Mouse (Mus musculus) midbrain, embryonic 14.5 days (tissue): ENCODE results near the gene Nop58. TPM values are rescaled to one million over a fixed set of nuclear protein-coding genes. Genes with fewer than 3 reads are reported as not detected.

Source experiments
- ATAC-seq: fragments of 200-750 bp; cut with Nextera tagmentation; 2 replicates; pipeline ENCODE4 v1.8.0; 2017; ENCODE audit warnings: moderate number of reproducible peaks, moderate library complexity; ENCODE audit not compliant: low FRiP score, low TSS enrichment
- DNase-seq: peaks from one replicate; pipeline ENCODE4 v3.0.0-alpha.2; 2015
- H3K27ac ChIP-seq: fragments of 300-500 bp; sonication (generic); replicated peaks from 2 replicates; pipeline ENCODE4 v1.5.1; 2014; ENCODE audit warnings: mild to moderate bottlenecking, low read depth, low read length, moderate library complexity
- H3K27me3 ChIP-seq: fragments of 300-500 bp; sonication (generic); 2 replicates; pipeline ENCODE4 v1.6.1; 2014; ENCODE audit warnings: low read length, control low read depth, mixed read lengths; ENCODE audit not compliant: control insufficient read depth, insufficient read depth
- H3K36me3 ChIP-seq: fragments of 300-500 bp; sonication (generic); 2 replicates; pipeline ENCODE4 v1.6.1; 2014; ENCODE audit warnings: low read length, control low read depth; ENCODE audit not compliant: control insufficient read depth, insufficient read depth
- H3K4me1 ChIP-seq: fragments of 300-500 bp; sonication (generic); 2 replicates; pipeline ENCODE4 v1.6.1; 2014; ENCODE audit warnings: mild to moderate bottlenecking, antibody characterized with exemption, low read length, control low read depth; ENCODE audit not compliant: control insufficient read depth, insufficient read depth
- H3K4me2 ChIP-seq: fragments of 300-500 bp; sonication (generic); 2 replicates; pipeline ENCODE4 v1.6.1; 2014; ENCODE audit warnings: mild to moderate bottlenecking, low read length, moderate library complexity
- H3K4me3 ChIP-seq: fragments of 300-500 bp; sonication (generic); replicated peaks from 2 replicates; pipeline ENCODE4 v1.5.1; 2014; ENCODE audit warnings: low read depth, low read length
- H3K9ac ChIP-seq: fragments of 300-500 bp; sonication (generic); replicated peaks from 2 replicates; pipeline ENCODE4 v1.6.1; 2014; ENCODE audit warnings: mild to moderate bottlenecking, low read length, moderate library complexity
- H3K9me3 ChIP-seq: fragments of 300-500 bp; sonication (generic); 2 replicates; pipeline ENCODE4 v1.6.1; 2016; ENCODE audit warnings: low read length, control low read depth, mixed read lengths; ENCODE audit not compliant: control insufficient read depth
- WGBS: fragments of 180-500 bp; shearing (Covaris S2); extraction: QIAGEN DNeasy Blood & Tissue Kit; methylation state at CpG from one replicate; pipeline ENCODE4 v1.1.7; 2014; 5-methylcytosine and 5-hydroxymethylcytosine counted together
- polyA plus RNA-seq: library from polyadenylated mRNA; unstranded; fragments of >200 nt; fragmentation: Nextera tagmentation; extraction: Ambion mirVana; gene quantifications from 2 replicates; pipeline ENCODE4 v1.2.1, GENCODE M21; 2014

The Nop58 gene
- polyA plus RNA-seq, 1 experiment from 2014 or later = 140 TPM

DNA sequence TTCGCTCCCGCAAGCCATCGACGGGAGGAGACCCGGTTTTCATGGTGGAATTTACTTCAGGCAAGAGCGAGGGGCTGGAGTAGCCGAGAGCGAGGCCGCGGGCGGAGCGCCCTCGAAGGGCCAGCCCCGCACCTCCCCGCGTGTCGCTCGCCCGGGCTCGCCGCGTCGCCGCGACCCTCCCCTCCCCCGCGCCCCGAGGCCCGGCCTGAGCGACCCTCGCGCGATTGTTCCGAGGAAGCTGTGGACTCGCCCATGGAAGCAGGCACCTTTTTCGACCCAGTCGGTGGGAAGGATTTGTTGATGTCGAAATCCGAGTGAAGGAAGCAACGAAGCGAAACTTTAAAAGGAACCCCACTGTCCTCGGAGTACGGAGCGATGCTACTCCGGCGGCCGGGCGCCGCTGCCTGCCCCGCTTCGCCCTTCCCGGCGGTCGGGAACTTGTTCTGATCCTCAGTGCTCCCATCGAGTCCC, 79.0 kb downstream of the Nop58 start:
- H3K9ac ChIP-seq = peak overlapping the region; percentile 95
- no peaks in the 10 kb centered on the region for H3K36me3 ChIP-seq
- peak overlapping the region; percentile 88 for H3K4me2 ChIP-seq
- under 1% methylated on average over 54 of the region's 55 CpGs for WGBS
- no peaks in the 10 kb centered on the region for H3K9me3 ChIP-seq
- DNase-seq (peak; percentile 76), ATAC-seq (peak; percentile 75)
- H3K27me3 ChIP-seq = no peaks in the 10 kb centered on the region
- H3K4me1 ChIP-seq = peaks cover 17% of the 10 kb centered on the region
- H3K27ac ChIP-seq = peak overlapping the region; percentile 99
- peak overlapping the region; percentile 97 for H3K4me3 ChIP-seq

- Histone ChIP-seq H3K27ac (peak overlapping the region; percentile 99), H3K27me3 (no peaks in the 10 kb centered on the region)
- peak; percentile 68 for DNase-seq
These were observed 79.7 kb downstream of the Nop58 start for GRCm38 (mm10) chr1:59764407-59764971.

GRCm38 (mm10) chr1:59765279-59765678, 80.5 kb downstream of the Nop58 start:
- Histone ChIP-seq H3K4me1 (peaks cover 17% of the 10 kb centered on the region), H3K27ac (no peak overlapping the region), H3K9me3 (no peaks in the 10 kb centered on the region), H3K36me3 (no peaks in the 10 kb centered on the region), H3K4me3 (peak overlapping the region; percentile 97), H3K9ac (no peak overlapping the region; the same call in 1 of the 2 replicates), H3K27me3 (no peaks in the 10 kb centered on the region), H3K4me2 (peak overlapping the region; percentile 88)
- DNase-seq (no peak), ATAC-seq (no peak)
- WGBS = under 1% methylated on average over 4 of the region's 4 CpGs

More at GRCm38 (mm10) chr1:59764407-59764971, 79.7 kb downstream of the Nop58 start:
- Histone ChIP-seq H3K9ac (peak overlapping the region; percentile 95), H3K4me1 (peaks cover 17% of the 10 kb centered on the region), H3K4me2 (peak overlapping the region; percentile 88), H3K4me3 (peak overlapping the region; percentile 97), H3K36me3 (no peaks in the 10 kb centered on the region), H3K9me3 (no peaks in the 10 kb centered on the region)
- WGBS = under 1% methylated on average over 27 of the region's 27 CpGs
- no peak for ATAC-seq

- no peaks in the 10 kb centered on the region for H3K9me3 ChIP-seq
These were observed 81.9 kb downstream of the Nop58 start for GRCm38 (mm10) chr1:59766626-59767025.

More at GRCm38 (mm10) chr1:59766626-59767025, 81.9 kb downstream of the Nop58 start:
- H3K27ac ChIP-seq = no peak overlapping the region
- no peaks in the 10 kb centered on the region for H3K36me3 ChIP-seq
- H3K4me1 ChIP-seq = peaks cover 19% of the 10 kb centered on the region
- H3K4me3 ChIP-seq = peak overlapping the region; percentile 39
- H3K4me2 ChIP-seq = peak overlapping the region; percentile 80
- peak overlapping the region; percentile 18 for H3K9ac ChIP-seq
- DNase-seq (no peak), ATAC-seq (no peak)
- H3K27me3 ChIP-seq = no peaks in the 10 kb centered on the region

Other genes with a start within 250 kb of the Nop58 start
- 4.2 TPM in 2 replicates for gene Fzd7, start 202.5 kb upstream of the Nop58 start, polyA plus RNA-seq
- 7.9 and 10.3 TPM in 2 replicates for gene Gm973, start 168.7 kb upstream of the Nop58 start, polyA plus RNA-seq
- 387 and 419 TPM in 2 replicates for gene Sumo1, start 14.1 kb upstream of the Nop58 start, polyA plus RNA-seq
- 19.0 TPM in 2 replicates for gene Bmpr2, start 78.4 kb downstream of the Nop58 start, polyA plus RNA-seq
- 58.0 and 65.6 TPM in 2 replicates for gene Fam117b, start 228.0 kb downstream of the Nop58 start, polyA plus RNA-seq